Mouse (Mus musculus) adrenal gland (tissue): ENCODE measurements around the gene Sstr2.
"Not testable (repeated sequence)": the region's sequence is repeated elsewhere in the genome, so short reads cannot be mapped to it uniquely, and the experiment has no call there.

Source experiments
- intact Hi-C: fragments of 180-260 bp; cut with DNase I; formaldehyde crosslinking; loops from one replicate; pipeline ENCODE4 v1.15.1; 2025

The Sstr2 gene

GRCm38 (mm10) chr11:113654105-113654504 lies 35.0 kb downstream of the Sstr2 start:
- intact Hi-C loops = no loop called here

GRCm38 (mm10) chr11:113654561-113655270 lies 35.6 kb downstream of the Sstr2 start:
- intact Hi-C loops = no loop called here

- intact Hi-C loops = no loop called here
Measured at GRCm38 (mm10) chr11:113656511-113656932, 37.4 kb downstream of the Sstr2 start.

DNA sequence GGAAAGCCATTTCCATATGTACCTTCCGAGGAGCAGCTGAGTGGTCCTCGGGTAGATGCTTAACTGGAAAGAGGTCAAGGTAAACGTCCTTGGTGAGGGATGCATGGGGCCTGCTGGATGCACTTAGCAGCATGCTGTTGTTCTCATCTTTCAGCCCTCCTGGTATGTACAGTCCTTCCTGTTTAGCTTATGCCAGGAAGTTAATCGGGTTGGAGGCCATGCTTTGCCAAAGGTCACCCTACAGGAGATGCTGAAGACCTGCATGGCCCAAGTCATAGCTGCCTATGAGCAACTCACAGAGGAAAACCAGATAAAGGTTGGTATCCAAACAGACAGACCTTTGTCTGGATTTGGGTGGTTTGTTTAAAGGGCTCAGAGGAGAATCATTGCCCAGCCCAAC lies 38.1 kb downstream of the Sstr2 start:
- intact Hi-C loops = no loop called here

DNA sequence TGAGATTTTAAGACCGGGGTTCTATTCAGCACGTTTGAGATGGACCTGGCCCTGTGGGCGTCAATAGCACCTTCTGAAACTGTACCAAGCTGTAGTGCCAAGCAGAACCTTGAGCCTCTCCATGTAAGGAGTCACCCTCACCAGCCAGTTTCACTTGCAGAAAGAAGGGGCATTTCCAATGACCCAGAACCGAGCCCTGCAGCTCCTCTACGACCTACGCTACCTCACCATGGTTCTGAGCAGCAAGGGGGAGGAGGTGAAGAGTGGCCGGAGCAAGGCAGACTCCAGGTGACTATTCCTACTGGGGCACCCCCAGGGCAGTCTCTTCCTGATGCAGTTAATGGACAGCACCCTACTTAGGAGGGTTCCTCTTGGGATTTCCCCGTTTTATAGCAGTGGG lies 39.2 kb downstream of the Sstr2 start:
- intact Hi-C loops = no loop called here

DNA sequence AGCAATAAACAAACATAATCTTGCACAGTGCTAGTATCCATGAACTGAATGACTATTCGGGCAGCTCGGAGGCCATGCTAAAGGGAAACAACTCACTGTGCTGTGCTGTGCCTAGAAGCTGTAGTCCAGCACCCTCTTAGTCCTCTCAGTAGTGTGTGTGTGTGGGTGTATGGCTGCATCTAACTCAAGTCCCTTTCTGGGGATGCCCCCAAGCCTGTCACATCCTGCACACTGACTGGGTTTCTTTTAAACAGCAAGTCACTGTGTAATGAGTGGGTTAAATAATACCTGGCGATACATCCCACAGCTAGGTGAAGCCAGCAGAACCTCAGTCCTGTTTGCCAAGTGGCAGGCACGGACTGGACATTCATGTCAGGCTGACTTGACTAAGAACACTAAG lies 39.6 kb downstream of the Sstr2 start:
- intact Hi-C loops = no loop called here

DNA sequence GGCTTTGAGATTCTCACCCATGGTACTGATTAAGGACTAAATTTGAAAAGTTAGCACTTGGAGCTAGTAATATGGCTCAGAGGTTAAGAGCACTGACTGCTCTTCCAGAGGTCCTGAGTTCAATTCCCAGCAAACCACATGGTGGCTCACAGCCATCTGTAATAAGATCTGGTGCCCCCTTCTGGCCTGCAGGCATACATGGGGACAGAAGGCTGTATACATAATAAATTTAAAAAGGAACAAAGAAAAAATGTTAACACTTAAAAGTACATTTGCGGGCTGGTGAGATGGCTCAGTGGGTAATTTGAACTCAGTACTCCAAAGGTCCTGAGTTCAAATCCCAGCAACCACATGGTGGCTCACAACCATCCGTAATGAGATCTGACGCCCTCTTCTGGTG lies 41.1 kb downstream of the Sstr2 start:
- intact Hi-C loops = not testable (repeated sequence)

- intact Hi-C loops = no loop called here
Measured at GRCm38 (mm10) chr11:113660940-113661339, 41.8 kb downstream of the Sstr2 start.

GRCm38 (mm10) chr11:113661835-113662351 lies 42.8 kb downstream of the Sstr2 start:
- intact Hi-C loops = no loop called here

DNA sequence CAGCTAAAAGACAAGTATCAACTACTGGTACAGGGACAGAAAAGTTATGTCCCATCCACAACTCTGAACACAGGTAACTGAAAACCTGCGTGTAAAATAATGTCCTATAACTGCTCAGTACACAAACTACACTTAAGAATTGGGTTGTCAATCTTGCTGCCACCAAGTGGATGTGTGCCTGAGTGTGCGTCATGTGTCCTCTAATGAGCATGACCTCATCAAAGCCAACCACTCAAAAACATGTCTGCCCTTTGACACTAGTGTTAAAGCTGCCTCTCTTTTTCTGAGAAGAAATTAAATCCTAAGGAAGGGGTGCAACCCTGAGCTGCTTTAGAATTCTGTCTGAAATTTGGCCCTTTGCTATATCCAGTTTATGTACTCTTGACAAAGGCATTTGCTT lies 45.1 kb downstream of the Sstr2 start:
- intact Hi-C loops = no loop called here

DNA sequence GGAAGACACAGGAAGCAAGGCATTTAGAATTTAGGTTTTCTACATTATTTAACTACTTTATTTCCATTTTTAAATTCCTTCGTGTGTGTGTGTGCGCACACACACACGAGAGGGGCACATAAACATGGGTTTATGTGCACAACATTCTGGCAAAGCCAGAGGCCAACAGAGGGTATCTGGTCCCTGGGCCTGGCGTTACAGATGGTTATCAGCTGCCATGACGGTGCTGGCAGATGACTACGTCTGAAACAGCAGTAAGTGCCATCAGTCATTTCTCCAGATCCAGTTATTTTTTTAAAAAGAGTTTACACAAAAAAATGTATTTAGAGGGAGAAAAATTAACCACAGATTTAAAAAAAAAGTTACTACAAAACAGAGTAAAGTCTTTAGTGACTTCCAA lies 47.1 kb downstream of the Sstr2 start:
- intact Hi-C loops = no loop called here

- intact Hi-C loops = no loop called here
Measured at GRCm38 (mm10) chr11:113666648-113667047, 47.5 kb downstream of the Sstr2 start.

GRCm38 (mm10) chr11:113667122-113667521 lies 48.0 kb downstream of the Sstr2 start:
- intact Hi-C loops = no loop called here

GRCm38 (mm10) chr11:113667704-113668103 lies 48.6 kb downstream of the Sstr2 start:
- intact Hi-C loops = no loop called here

GRCm38 (mm10) chr11:113668857-113669256 lies 49.7 kb downstream of the Sstr2 start:
- intact Hi-C loops = no loop called here

- intact Hi-C loops = no loop called here
Measured at GRCm38 (mm10) chr11:113669711-113670110, 50.6 kb downstream of the Sstr2 start.

- intact Hi-C loops = no loop called here
Measured at GRCm38 (mm10) chr11:113673614-113674013, 54.5 kb downstream of the Sstr2 start.

GRCm38 (mm10) chr11:113674595-113674994 lies 55.5 kb downstream of the Sstr2 start:
- intact Hi-C loops = no loop called here
